Mouse (Mus musculus) left cerebral cortex, adult 18-20 months (tissue): ENCODE data around the gene Khdrbs2. TPM values are rescaled to one million over a fixed set of nuclear protein-coding genes. Genes with fewer than 3 reads are reported as not detected.
"Not testable (repeated sequence)": the region's sequence is repeated elsewhere in the genome, so short reads cannot be mapped to it uniquely, and the experiment has no call there.

Experiments
- DNase-seq, 2 experiments: peaks; one replicate each; pipeline ENCODE4 v3.0.0; 2021 to 2022; ENCODE audit warnings: low spot score in 2 of 2, mixed read lengths in 1 of 2
- total RNA-seq, 2 experiments: library from RNA; stranded (reverse); gene quantifications; 2 replicates each; pipeline ENCODE4 v1.2.3; 2021

Khdrbs2 gene
- total RNA-seq, 2 experiments from 2014 or later, result 10.3 to 11.4 TPM

GRCm38 (mm10) chr1:32463103-32463516, 290.6 kb downstream of the Khdrbs2 start:
- DNase-seq, result peak; percentile 52 to 61

DNA sequence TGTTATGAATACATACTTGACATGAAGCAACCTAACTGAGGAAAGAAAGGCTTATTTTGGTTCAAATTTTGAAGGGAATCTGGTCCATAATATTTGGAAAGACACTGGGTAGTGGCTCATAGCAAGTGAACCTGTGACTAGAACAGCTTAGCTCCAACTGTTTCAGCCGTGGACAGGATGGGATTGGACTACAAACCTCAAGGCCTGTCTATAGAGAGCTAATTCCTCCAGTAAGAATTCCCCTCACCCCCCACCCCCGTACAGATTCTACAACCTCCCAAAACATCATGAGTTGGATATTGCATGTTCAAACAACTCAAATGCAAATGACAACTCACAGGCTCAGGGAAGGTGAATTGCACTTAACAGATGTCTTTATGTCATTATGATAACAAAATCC, 298.5 kb downstream of the Khdrbs2 start:
- DNase-seq, result no peak

GRCm38 (mm10) chr1:32471502-32472214, 299.1 kb downstream of the Khdrbs2 start:
- DNase-seq, result no peak

GRCm38 (mm10) chr1:32487944-32488343, 315.4 kb downstream of the Khdrbs2 start:
- DNase-seq, result no peak

DNA sequence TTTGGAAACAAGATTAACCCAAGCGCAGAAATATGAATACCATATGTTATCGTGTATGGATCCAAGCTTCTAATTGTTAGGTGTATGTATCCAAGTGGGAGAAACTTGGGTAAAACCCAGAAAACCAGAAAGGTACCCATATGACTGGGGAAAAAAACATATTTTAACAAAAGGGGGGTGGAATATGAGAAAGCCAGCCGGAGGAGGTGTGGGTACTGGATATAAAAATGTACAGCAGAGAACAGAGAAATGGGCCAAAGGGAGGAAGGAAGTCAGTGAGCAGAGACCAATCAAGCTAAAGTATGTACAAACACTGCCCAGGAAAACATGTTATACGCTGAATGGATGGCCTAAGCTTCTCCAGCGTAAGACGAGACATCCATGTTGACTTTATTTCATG, 330.9 kb downstream of the Khdrbs2 start:
- peak; percentile 27 to 49 for DNase-seq

- DNase-seq, result not testable (repeated sequence)
Measured at GRCm38 (mm10) chr1:32547194-32547593, 374.7 kb downstream of the Khdrbs2 start, which contains the start of gene Gm5415. Gm5415 (minus strand) TSS chr1:32547294.

- DNase-seq, result no peak
Measured at GRCm38 (mm10) chr1:32553459-32553858, 380.9 kb downstream of the Khdrbs2 start.

DNA sequence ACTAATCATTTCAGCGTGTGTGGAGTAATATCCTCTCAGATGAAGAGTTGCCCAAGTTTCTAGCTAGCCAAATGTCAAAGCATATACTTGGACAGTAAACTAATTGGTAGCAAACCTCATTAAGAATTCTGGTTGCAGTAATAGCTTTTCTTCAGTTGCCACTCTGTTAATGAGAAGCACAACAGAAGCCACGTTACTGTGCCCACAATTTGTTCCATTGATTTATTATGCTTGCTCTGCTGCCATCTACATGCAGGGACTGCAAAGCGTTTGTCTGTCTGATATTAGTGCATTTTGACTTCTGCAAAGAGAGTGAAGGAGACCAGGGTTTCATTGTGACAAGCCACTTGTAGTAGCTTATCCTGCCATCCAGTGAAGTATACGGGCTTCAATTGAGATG, 381.4 kb downstream of the Khdrbs2 start:
- DNase-seq, result peak in 1 of 2 experiments; percentile 11

GRCm38 (mm10) chr1:32568901-32569300, 396.4 kb downstream of the Khdrbs2 start:
- no peak for DNase-seq

- no peak for DNase-seq
Measured at GRCm38 (mm10) chr1:32626060-32626459, 453.5 kb downstream of the Khdrbs2 start.

DNA sequence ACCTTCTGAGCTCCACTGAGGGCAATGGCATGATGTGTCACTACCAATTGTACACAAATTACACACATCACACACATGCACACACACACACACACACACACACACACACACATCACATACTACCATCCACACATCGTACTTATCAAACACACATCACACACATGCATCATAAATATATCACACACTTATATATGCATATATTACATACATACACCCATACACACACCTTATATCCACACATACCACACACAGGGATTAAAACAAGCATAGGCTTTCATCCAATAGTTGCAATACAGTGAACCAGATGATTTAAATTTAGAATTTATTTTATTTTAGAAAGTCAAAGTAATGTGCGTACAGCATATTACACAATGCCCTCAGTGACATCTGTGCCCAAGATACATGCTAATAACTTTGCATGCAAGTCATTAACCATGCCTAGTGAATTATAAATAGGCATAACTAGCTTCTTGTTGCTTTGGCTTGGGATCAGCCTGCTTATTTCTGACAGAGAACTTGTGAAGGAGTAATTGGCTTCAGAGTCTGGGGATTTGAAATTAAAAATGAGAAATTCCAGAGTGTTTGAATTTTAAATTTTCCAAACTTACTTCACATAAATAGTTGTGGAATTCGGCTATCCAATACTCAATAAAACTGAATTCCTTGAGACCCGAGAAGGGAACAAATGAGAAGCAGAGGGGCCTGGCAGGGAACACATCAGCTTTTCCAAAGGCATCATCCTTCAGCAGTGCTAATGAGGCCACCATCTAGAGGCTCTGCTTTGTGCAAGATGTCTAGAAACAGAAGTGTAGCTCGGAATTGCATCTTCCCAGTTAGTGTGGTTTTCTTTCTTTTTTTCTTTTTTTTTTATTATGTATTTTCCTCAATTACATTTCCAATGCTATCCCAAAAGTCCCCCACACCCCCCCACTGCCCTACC, 460.2 kb downstream of the Khdrbs2 start:
- no peak for DNase-seq

DNA sequence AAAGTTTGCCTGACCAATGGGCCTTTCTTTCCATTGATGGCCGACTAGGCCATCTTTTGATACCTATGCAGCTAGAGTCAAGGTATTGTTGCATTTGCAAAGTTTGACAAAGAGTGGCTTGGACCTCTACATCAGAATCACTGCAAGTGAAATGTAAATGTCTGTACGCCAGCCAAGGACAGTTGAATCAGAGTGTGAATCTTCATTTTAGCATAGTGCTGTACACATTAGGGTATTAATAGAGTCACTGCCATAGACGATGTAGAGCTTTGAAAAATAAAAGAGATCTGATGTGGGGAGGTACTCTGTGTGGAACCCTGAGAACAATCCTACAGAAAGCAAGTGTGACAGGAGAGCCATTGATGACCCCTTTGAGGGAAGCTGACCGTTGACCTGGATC, 460.9 kb downstream of the Khdrbs2 start:
- peak; percentile 19 to 25 for DNase-seq

DNA sequence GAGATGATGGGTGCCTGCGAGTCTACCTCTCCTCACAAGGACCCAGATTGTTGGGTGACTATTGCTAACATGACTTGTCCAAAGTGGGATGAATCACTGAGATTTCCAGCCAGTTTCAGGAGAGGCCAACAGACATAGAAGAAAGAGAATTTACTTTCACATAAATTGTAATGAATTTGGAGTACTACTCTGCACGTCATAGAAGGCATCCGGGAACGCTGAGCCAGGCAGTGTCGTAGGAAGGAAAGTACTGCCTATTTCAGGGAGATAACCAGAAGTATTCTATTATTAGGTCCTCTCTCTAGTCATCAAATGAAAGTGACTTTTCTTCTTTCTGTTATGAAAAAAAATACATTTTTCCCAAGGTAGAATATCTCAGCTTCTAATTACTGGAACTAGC, 466.6 kb downstream of the Khdrbs2 start:
- DNase-seq, result peak; percentile 20

- DNase-seq, result no peak
Measured at GRCm38 (mm10) chr1:32649647-32650209, 477.2 kb downstream of the Khdrbs2 start.

- no peak for DNase-seq
Measured at GRCm38 (mm10) chr1:32693806-32694205, 521.3 kb downstream of the Khdrbs2 start.

DNA sequence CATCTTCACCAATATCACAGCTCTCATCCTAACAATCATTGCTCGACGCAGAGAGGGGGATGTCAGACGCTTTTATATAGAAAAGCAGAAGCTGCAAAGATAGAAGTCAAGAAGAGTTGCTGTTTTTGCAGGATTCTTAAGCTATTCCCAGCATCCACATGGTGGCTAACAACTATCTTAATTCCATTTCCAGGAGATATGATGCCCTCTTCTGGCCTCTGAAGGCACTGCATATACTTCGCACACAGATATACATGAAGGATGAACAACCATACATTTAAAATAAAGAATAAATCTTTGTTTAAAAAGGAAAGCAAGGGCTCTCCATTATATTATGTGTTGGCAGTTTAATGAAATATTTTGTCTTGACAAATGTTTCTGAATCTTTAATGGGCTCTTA, 527.6 kb downstream of the Khdrbs2 start:
- no peak for DNase-seq

DNA sequence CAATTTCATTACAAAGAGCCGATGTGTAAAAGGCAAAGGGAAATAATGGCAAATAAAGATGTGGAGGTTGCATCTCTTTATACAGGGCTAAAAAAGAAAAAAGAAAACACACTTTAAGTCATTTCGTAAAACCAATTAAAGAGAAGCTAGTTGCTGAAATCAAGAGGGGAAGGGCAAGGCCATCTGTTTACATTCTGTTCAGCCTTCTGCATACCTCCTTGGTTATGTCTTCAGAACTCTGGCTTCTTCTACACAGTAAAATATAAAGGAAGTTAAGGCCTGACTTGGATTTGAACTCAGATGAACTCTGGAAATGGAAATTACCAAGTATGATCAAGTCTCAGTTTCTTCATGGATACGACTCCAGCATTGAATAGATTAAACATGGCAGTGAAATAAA, 528.8 kb downstream of the Khdrbs2 start:
- no peak for DNase-seq
